In the genomic region with DNA sequence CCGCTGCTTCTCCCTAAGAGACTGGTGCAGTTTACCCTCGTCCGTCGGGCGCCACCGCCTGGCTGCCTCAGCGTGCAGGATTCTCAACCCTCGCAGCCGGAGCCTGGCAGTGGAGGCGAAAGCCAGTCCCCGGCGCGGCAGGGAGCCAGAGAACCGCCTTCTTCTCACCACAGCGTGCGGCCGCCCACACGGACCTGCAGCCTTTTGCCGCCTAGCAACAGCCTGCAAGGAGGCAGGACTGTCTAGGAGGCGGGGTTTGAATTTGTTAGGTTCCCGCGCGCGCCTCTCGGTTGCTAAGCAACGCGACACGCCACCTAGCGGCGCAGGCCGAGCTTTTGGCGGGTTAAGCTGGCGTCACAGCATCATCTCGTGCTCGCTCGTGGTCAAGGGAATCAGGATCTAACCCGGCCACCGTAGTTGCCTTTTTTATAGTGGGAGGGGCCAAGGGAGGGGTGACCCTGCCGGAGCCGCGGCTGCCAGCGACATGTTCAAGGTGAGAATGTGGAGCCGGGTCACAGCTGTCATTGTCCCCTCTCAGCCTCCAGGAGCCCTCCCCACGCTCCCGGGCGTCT, we compare ENCODE assay signal across 8 mouse cellular contexts. TPM values are rescaled to one million over a fixed set of nuclear protein-coding genes. Genes with fewer than 3 reads are reported as not detected.
A peak's percentile ranks its signal among the peaks of the same experiment; 100 is the strongest.
DNase-seq lines count a peak whose midpoint lies in the region; ATAC-seq and TF ChIP-seq lines count a peak whose summit lies in the region.

A gene (minus strand): TSS at position 108 of the 572 bp plus-strand sequence.
A gene (plus strand): TSS at position 448 of the 572 bp plus-strand sequence.

- H3K9me3 ChIP-seq in embryonic facial prominence, embryonic 15.5 days (replicated peaks): no peaks in the 10 kb centered on the region
- no peaks in the 10 kb centered on the region for H3K9me3 ChIP-seq in limb, embryonic 14.5 days (ENCODE audit: control insufficient read depth, low read length)
- no peaks in the 10 kb centered on the region for H3K9me3 ChIP-seq in midbrain, postnatal 0 days (ENCODE audit: low read length)

- peak; percentile 98 for DNase-seq in 416B (ENCODE audit: low read depth)
- DNase-seq in heart, adult 8-10 months (ENCODE audit: low spot score): peak; percentile 96
- DNase-seq in kidney, adult 9 months: peak; percentile 99
- DNase-seq in limb, embryonic 14.5 days (ENCODE audit: low spot score): peak; percentile 94
- peak; percentile 96 for DNase-seq in midbrain, postnatal 0 days (ENCODE audit: low spot score)
- peak; percentile 92 for DNase-seq in spleen, postnatal 14 days (ENCODE audit: low spot score in 2 of 2)

- ATAC-seq in embryonic facial prominence, embryonic 15.5 days (ENCODE audit: insufficient number of reproducible peaks, low FRiP score, low TSS enrichment, low read depth): peak; percentile 98
- peak; percentile 97 for ATAC-seq in limb, embryonic 14.5 days (ENCODE audit: low FRiP score, low read depth)
- ATAC-seq in midbrain, postnatal 0 days (ENCODE audit: low FRiP score): peak; percentile 97

- H3K27ac ChIP-seq in bone marrow, adult 2 months (ENCODE audit: control insufficient read depth, insufficient read depth, low read depth, low read length, poor library complexity): peak within 1 kb of the TSS; percentile 13; the same call in 1 of the 2 replicates
- H3K27ac ChIP-seq in embryonic facial prominence, embryonic 15.5 days (replicated peaks): 0 out of 2 replicates have a peak within 1 kb of the TSS, but pooled peaks have one; percentile 39
- H3K27ac ChIP-seq in limb, embryonic 14.5 days (replicated peaks; ENCODE audit: low read depth, low read length): no peak within 1 kb of the TSS
- H3K27ac ChIP-seq in midbrain, postnatal 0 days (ENCODE audit: low read depth, low read length): peak within 1 kb of the TSS; percentile 47; the same call in 1 of the 2 replicates

- WGBS in bone marrow, adult 2 months: 12% methylated on average over 46 of the region's 46 CpGs
- 19% methylated on average over 46 of the region's 46 CpGs for WGBS in embryonic facial prominence, embryonic 15.5 days
- 16% methylated on average over 37 of the region's 46 CpGs for whole genome bisulfite sequencing in limb, embryonic 14.5 days
- WGBS in midbrain, postnatal 0 days: 21% methylated on average over 46 of the region's 46 CpGs

- H3K4me3 ChIP-seq in bone marrow, adult 2 months (replicated peaks; ENCODE audit: control insufficient read depth, low read depth, low read length): peak within 1 kb of the TSS; percentile 68
- peak within 1 kb of the TSS; percentile 62 for H3K4me3 ChIP-seq in embryonic facial prominence, embryonic 15.5 days (replicated peaks)
- H3K4me3 ChIP-seq in limb, embryonic 14.5 days (replicated peaks; ENCODE audit: low read length): peak within 1 kb of the TSS; percentile 52
- peak within 1 kb of the TSS; percentile 52 for H3K4me3 ChIP-seq in midbrain, postnatal 0 days (ENCODE audit: low read depth, low read length)

- peak; percentile 77 for TF ChIP-seq CTCF in bone marrow, adult 2 months (IDR thresholded peaks at IDR 0.05; ENCODE audit: control insufficient read depth, insufficient read depth, low read length)
- TF ChIP-seq CTCF in midbrain, postnatal 0 days (IDR thresholded peaks at IDR 0.05): peak; percentile 78

- H3K9ac ChIP-seq in embryonic facial prominence, embryonic 15.5 days: peak within 1 kb of the TSS; percentile 18; the same call in 1 of the 2 replicates
- peak within 1 kb of the TSS; percentile 38 for H3K9ac ChIP-seq in limb, embryonic 14.5 days (ENCODE audit: low read depth, low read length, severe bottlenecking)
- peak within 1 kb of the TSS; percentile 64 for H3K9ac ChIP-seq in midbrain, postnatal 0 days (replicated peaks; ENCODE audit: low read length, poor library complexity, severe bottlenecking)

- no peaks in the 10 kb centered on the region for H3K36me3 ChIP-seq in embryonic facial prominence, embryonic 15.5 days
- no peaks in the 10 kb centered on the region for H3K36me3 ChIP-seq in limb, embryonic 14.5 days (ENCODE audit: control insufficient read depth, insufficient read depth, low read length)
- H3K36me3 ChIP-seq in midbrain, postnatal 0 days (ENCODE audit: insufficient read depth, low read length): no peaks in the 10 kb centered on the region

- peaks cover 41% of the 10 kb centered on the region for H3K27me3 ChIP-seq in embryonic facial prominence, embryonic 15.5 days
- peaks cover 27% of the 10 kb centered on the region for H3K27me3 ChIP-seq in limb, embryonic 14.5 days (ENCODE audit: control insufficient read depth, insufficient read depth, low read length)
- H3K27me3 ChIP-seq in midbrain, postnatal 0 days (ENCODE audit: insufficient read depth, low read length): peaks cover 30% of the 10 kb centered on the region

- peak within 1 kb of the TSS; percentile 49 for H3K4me2 ChIP-seq in embryonic facial prominence, embryonic 15.5 days (replicated peaks)
- peak within 1 kb of the TSS; percentile 48 for H3K4me2 ChIP-seq in limb, embryonic 14.5 days (replicated peaks; ENCODE audit: low read depth, low read length, severe bottlenecking)
- peak within 1 kb of the TSS; percentile 45 for H3K4me2 ChIP-seq in midbrain, postnatal 0 days (ENCODE audit: low read depth, low read length, poor library complexity, severe bottlenecking)

- H3K4me1 ChIP-seq in bone marrow, adult 2 months (ENCODE audit: control insufficient read depth, insufficient read depth, low read length): no peaks in the 10 kb centered on the region
- H3K4me1 ChIP-seq in embryonic facial prominence, embryonic 15.5 days: no peaks in the 10 kb centered on the region
- H3K4me1 ChIP-seq in limb, embryonic 14.5 days (ENCODE audit: control insufficient read depth, insufficient read depth, low read length): no peaks in the 10 kb centered on the region
- H3K4me1 ChIP-seq in midbrain, postnatal 0 days (ENCODE audit: insufficient read depth, low read length): no peaks in the 10 kb centered on the region

- TF ChIP-seq POLR2A in bone marrow, adult 2 months (IDR thresholded peaks at IDR 0.05; ENCODE audit: borderline replicate concordance, control insufficient read depth, low read depth, low read length): no peak
- 0 out of 2 replicates have a peak, but pooled peaks have one; percentile 33 for TF ChIP-seq POLR2A in limb, embryonic 14.5 days (IDR thresholded peaks at IDR 0.05; ENCODE audit: borderline replicate concordance, extremely low read depth, insufficient read depth, insufficient read length)

RNA-seq across cellular contexts. Expression of the first gene that starts in this region (rescaled TPM):
- polyA plus RNA-seq in bone marrow, adult 2 months (2011; ENCODE audit: insufficient read depth, insufficient read length, low replicate concordance, missing spikeins): not detected in 2 replicates
- polyA plus RNA-seq in embryonic facial prominence, embryonic 15.5 days (2015; fragmentation: Nextera tagmentation; extraction: Ambion mirVana): 0.05 TPM in 1 of 2 replicates, not detected in the other
- not detected for total RNA-seq in heart, adult 8-10 months (2022)
- 0.08 and 0.13 TPM in 2 replicates for polyA plus RNA-seq in limb, embryonic 14.5 days (2012; rRNA removed)
- polyA plus RNA-seq in limb, embryonic 14.5 days (2014; fragmentation: Nextera tagmentation; extraction: Ambion mirVana): 0.10 and 0.19 TPM in 2 replicates
- 0.66 and 1.2 TPM in 2 replicates for total RNA-seq in midbrain, postnatal 0 days (2014; rRNA removed)
- polyA plus RNA-seq in midbrain, postnatal 0 days (2015; fragmentation: Nextera tagmentation; extraction: Ambion mirVana): 0.37 and 0.47 TPM in 2 replicates

RNA-seq across cellular contexts. Expression of the second gene that starts in this region (rescaled TPM):
- polyA plus RNA-seq in bone marrow, adult 2 months (2011; ENCODE audit: insufficient read depth, insufficient read length, low replicate concordance, missing spikeins): 8.5 and 10.8 TPM in 2 replicates
- polyA plus RNA-seq in embryonic facial prominence, embryonic 15.5 days (2015; fragmentation: Nextera tagmentation; extraction: Ambion mirVana): 61.3 and 71.3 TPM in 2 replicates
- 100 to 1,000 TPM; 191 to 265 (median 236) TPM for total RNA-seq in heart, adult 8-10 months (2022)
- 17.1 and 18.5 TPM in 2 replicates for polyA plus RNA-seq in limb, embryonic 14.5 days (2012; rRNA removed)
- polyA plus RNA-seq in limb, embryonic 14.5 days (2014; fragmentation: Nextera tagmentation; extraction: Ambion mirVana): 69.5 and 73.4 TPM in 2 replicates
- 58.3 and 58.7 TPM in 2 replicates for total RNA-seq in midbrain, postnatal 0 days (2014; rRNA removed)
- 135 and 146 TPM in 2 replicates for polyA plus RNA-seq in midbrain, postnatal 0 days (2015; fragmentation: Nextera tagmentation; extraction: Ambion mirVana)
